Mouse (Mus musculus) urinary bladder, postnatal 4 days (tissue): ENCODE measurements around the gene Pemt.
A peak's percentile ranks its signal among the peaks of the same experiment; 100 is the strongest.
"Not testable (repeated sequence)": the region's sequence is repeated elsewhere in the genome, so short reads cannot be mapped to it uniquely, and the experiment has no call there.

Experiments
- DNase-seq, 2 experiments: peaks; one replicate each; pipeline ENCODE4 v3.0.0; 2021 to 2022; ENCODE audit warnings: low spot score in 2 of 2

The Pemt gene

DNA sequence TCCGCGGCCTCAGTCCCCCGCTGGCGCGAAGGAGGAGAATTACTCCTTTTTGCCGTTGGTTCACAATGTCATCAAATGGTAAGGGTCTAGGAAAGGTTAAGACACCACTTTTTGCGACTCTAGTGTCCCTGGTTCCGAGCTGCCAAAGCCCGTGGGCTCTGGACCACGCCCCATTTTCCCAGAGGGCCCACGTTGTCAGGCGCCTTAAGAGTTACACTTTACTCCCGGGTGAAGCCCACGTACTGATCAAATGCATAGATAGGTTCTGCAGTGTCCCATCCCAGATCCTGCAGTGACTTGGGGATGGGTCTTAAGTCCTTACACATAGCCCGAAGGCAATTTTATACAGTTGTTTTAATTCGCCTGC, 97.9 kb downstream of the Pemt start:
- DNase-seq = peak in 1 of 2 experiments; percentile 57

DNA sequence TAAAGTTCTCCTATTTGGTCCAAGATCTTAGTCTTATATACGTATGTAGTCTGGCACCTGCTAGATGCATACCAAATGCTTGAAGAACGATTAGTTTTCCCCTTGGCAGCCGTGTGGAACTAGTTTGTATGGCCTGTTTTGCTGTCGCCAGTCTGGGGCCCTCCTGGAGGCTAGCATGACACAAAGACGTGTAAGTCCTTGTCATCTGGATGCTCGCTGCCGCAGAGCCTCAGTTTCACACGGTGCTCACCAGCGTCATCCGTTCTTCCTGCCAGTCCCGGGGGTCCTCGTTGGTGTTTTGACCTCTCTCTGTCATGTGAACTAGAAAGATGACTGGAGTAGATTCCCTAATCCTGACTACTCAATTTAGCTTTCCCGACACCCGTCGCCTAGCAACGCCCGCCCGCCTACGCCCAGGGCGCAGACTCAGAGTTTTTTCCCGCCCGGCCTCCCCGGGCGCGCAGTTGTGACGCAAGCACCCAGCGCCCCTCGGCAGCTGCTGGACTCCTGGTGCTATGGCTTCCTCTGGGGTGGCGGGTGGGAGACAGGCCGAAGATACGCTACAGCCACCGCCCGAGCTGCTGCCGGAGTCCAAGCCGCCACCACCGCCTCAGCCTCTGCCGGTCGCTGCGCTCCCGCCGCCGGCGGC, 98.4 kb downstream of the Pemt start, which contains the start of gene Med9:
Gene Med9 (plus strand): TSS at position 455 of the 649 bp plus-strand sequence.
- DNase-seq = peak; percentile 92 to 96

DNA sequence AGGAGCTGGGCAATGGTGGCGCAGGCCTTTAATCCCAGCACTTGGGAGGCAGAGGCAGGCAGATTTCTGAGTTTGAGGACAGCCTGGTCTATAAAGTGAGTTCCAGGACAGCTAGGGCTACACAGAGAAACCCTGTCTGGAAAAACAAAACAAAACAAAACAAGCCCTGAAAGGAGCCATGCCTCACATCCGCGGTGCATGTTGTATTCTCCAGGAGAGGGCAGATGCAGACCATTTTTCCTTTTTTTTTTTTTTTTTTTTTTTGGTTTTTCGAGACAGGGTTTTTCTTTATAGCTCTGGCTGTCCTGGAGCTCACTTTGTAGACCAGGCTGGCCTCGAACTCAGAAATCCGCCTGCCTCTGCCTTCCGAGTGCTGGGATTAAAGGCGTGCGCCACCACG, 101.4 kb downstream of the Pemt start:
- not testable (repeated sequence) for DNase-seq

DNA sequence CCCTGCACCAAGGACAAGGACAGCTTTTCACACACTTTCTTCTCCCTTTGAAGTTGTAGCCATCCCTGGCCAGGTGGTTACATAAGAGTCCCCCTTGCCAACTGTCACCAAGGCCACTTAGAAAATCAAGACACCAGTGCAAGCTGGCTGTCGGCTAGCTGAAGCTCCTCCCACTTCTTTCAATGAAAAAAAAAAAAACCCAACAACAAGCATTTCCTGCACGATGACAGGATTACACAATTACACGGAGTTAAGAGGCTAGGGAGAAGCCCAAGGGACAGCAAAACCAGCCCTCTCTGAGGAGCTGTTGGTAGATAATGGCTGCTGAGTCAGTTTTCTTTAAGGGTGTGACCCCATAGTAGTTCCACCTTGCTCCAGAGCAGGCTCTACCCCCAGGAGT, 104.9 kb downstream of the Pemt start:
- no peak for DNase-seq

DNA sequence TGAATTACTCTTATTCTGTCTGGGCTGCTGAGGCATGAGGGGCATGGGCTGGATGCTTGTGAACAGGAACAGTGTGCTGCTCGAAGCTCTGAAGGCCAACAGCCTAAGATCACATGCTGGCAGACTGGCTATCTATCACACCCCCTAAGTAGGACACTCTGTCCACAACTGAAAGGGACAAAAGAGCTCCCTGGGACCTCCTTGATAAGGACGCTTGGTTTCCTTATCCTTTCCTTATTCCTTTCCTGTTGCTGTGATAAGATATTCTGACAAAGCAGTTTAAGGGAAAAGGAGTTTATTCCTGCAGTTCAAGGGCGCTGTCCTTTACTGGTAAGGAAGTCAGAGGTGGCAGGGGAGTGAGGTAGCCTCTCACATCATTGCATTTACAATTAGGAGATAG, 105.6 kb downstream of the Pemt start:
- DNase-seq = no peak

DNA sequence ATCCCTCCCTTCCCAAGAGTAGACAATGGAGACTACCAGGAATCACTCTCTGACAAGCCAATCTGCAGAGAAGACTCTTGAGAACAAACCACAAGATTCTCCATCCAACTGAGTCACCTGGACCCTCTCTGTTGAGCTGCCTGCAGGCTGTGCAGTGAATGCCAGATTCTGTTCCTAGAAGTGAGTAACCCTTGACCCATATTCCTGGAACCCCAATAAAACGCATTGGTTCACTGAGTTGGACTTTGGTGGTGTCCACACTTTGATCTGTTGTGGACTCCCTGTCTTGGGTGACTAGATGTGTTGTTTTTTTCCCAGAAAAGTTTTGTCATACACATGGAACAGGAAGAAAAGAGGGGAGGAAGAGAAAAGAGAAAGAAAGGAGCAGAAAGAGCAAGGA, 106.5 kb downstream of the Pemt start:
- no peak for DNase-seq

DNA sequence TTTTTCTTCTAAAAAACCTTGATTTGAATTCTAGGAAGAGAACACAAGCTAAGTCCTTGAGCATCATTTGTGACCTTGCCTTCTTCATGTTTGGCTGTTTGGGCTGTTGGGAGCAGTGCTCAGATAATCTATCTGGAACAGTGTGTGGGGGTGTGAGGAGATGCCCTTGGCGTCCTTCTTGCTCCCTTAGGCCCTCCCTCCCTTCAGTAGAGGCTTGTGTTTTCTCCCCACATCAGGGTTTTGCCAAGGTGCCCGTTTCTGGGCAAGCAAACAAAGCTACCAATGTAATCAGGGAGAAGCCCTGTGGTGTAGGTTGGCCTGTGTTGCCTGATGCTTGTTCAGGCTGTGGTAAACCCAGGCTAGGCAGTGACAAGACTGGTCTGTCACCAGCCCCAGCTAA, 108.7 kb downstream of the Pemt start:
- no peak for DNase-seq

DNA sequence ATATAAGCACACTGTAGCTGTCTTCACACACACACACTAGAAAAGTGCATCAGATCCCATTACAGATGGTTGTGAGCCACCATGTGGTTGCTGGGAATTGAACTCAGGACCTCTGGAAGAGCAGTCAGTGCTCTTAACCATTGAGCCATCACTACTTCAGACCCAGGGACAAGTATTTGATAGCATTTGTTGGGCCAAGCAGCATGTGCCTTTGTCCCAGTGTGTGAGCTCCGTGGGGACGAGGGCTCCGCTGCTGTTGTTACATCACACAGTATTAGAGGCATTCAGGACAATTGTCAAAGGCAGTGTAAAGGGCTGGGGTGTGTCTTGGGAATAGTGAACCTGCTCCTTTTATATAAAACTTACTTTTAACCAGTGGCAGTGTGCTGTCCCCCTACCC, 109.3 kb downstream of the Pemt start:
- no peak for DNase-seq

DNA sequence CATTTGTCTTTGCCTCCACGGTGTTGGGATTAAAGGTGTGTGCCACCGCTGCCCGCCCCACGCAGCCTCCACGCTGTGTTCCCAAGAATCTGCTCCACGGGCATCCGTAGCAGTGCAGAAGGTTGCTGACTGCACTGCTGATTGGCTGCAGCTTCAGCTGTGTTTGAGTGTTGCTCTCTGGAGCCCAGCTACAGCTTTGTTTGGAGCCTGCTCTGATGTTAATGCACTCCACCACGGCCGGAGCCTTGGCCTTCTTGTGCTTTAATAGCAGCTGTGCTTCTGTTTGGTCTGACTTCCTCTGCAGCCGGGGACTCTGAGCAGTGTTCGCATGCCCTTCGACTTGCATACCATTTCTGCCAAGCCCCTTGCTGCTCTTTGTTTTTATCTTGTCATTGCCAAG, 112.3 kb downstream of the Pemt start:
- no peak for DNase-seq

DNA sequence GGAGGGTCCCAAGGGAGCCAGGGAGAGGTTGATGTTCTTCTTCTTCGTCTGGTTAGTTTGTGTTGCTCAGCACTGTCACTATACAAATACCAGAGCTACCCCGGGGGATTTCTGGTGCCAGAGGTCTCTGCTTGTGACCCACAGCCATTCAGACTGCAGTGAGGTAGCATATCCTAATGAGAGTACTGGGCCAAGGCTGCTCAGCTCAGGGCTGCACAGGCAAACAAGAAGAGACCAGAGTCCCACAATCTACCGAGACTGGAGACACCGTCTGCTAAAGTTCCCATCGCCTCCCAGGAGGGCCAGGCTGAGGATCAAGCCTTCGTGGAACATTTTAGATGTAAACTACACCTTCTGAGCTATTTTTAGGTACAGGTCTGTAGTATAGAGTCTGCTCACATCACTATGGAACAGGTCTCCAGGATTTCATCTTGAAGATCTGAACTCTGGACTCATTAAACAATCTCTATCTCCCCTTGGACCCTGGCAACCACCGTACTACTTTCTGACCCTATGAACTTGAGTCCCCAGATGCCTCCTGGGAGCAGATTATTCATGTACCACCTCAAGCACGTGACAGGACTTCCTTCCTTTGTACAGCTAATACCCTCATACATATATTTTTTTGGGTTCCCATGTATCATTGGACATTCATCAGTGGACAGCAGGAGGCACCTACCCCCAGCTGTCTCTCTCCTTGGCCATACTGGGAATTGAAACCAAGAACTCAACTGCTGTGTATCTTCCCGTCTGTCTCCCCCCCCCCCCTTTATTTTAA, 113.5 kb downstream of the Pemt start:
- DNase-seq = no peak

DNA sequence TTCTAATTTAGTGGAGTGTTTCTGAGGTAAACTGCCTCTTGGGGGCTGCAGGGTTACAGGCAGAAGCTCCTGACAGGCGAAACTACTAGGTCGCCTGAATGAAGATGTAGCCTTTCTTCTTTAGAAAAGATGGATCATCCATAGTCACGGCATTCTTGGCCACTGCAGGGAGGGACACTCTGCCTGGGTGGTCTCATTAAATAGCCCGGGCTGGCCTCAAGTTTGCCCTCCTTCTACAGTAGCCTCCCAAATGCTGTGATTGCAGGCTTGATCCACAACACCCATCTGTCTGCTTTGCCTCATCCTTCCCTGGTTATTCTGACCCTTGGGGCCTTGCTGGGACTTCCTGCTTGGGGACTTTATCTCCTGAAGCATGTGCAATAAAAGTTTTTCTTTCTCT, 116.3 kb downstream of the Pemt start:
- no peak for DNase-seq

DNA sequence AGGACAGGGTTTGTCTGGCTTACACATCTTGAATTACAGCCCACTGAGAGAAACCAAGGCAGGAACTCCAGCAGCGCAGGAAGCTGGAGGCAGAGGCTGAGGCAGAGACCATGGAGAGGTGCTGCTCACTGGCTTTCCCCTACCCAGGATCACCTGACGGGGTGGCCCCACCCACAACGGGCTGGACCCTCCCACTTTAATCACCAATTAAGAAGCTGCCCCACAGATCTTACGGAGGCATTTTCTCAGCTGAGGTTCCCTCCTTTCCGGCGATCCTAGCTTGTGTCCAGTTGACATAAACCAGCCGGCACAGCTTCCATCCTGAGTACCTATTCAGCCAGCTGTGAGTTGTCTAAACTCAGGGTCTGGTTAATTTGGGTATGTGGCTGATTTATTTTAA, 125.0 kb downstream of the Pemt start:
- DNase-seq = peak in 1 of 2 experiments; percentile 60
